Mouse (Mus musculus): Measurements from ENCODE around the gene Pip4k2a. TPM values are rescaled to one million over a fixed set of nuclear protein-coding genes. Genes with fewer than 3 reads are reported as not detected.

Pip4k2a gene
- total and polyA plus RNA-seq, 3 experiments = 33.9 to 102 (median 72.3) TPM

GRCm38 (mm10) chr2:18948741-18949140 is 49.2 kb downstream of the Pip4k2a start:
- Histone ChIP-seq H3K36me3 (replicated peaks) (peaks cover 22% of the 10 kb centered on the region), H3K27me3 (ENCODE audit: insufficient read depth, low read length) (no peaks in the 10 kb centered on the region), H3K4me3 (ENCODE audit: low read depth, low read length) (no peak overlapping the region), H3K4me1 (ENCODE audit: insufficient read depth, low read depth, low read length) (peaks cover 81% of the 10 kb centered on the region), H3K9me3 (replicated peaks) (no peaks in the 10 kb centered on the region)
- ATAC-seq (ENCODE audit: extremely low read depth, insufficient number of reproducible peaks, low FRiP score, poor library complexity, severe bottlenecking) (no peak), DNase-seq (ENCODE audit: low spot score) (no peak)
- TF ChIP-seq TAL1 (conservative IDR thresholded peaks at IDR 0.05; ENCODE audit: low read depth, low read length) (no peak), GATA2 (IDR thresholded peaks at IDR 0.05; ENCODE audit: borderline replicate concordance, low read depth, low read length) (no peak), GATA1 (IDR thresholded peaks at IDR 0.05; ENCODE audit: borderline replicate concordance, low read length) (no peak), POLR2AphosphoS5 (IDR thresholded peaks at IDR 0.05; ENCODE audit: insufficient replicate concordance, low read depth, low read length) (no peak), CTCF (IDR thresholded peaks at IDR 0.05; ENCODE audit: low read depth, low read length) (no peak)

DNA sequence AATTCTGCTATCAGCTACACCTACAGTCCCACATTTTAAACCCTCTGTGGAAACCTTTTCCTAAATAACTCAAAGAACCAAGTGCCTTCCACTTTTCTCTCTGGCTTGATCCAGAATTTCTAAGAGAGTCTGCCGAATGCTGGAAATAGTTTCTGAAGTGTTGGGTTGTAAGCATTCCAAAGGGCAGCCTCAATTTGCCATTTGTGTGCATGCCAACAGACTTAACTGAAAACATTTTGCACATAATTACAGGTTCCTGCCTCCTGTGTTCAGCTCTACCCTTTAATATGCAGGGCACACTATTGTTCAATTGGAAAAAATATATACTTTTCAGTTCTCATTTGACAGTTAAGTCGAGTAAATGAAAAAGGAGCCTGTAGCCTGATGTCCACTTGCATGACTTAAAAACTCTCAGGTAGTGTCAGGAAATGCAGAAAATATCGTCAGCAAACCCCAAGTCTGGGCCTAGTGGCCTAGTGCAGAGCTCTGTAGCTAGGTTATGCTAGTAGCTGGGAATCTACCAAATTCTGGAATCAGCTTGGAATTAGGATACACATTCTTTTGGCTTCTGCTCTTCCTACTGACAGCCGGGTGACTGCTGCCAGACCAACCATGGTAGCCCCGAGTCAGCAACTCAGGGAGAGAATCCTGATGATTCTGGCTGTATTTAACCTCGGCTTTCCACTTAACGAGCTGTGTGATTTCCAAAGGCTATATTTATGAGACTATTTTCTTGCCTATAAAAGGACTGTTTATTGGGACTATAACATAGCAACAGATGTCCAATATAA is 50.1 kb downstream of the Pip4k2a start:
- DNase-seq (ENCODE audit: low spot score) = no peak
- no peak overlapping the region for H3K4me3 ChIP-seq (ENCODE audit: low read depth, low read length)
- ATAC-seq (ENCODE audit: extremely low read depth, insufficient number of reproducible peaks, low FRiP score, poor library complexity, severe bottlenecking) = no peak
- peaks cover 81% of the 10 kb centered on the region for H3K4me1 ChIP-seq (ENCODE audit: insufficient read depth, low read depth, low read length)
- H3K9me3 ChIP-seq (replicated peaks) = no peaks in the 10 kb centered on the region
- H3K27me3 ChIP-seq (ENCODE audit: insufficient read depth, low read length) = no peaks in the 10 kb centered on the region
- TF ChIP-seq POLR2AphosphoS5 (IDR thresholded peaks at IDR 0.05; ENCODE audit: insufficient replicate concordance, low read depth, low read length) = no peak
- TF ChIP-seq GATA2 (IDR thresholded peaks at IDR 0.05; ENCODE audit: borderline replicate concordance, low read depth, low read length) = no peak
- no peak for TF ChIP-seq GATA1 (IDR thresholded peaks at IDR 0.05; ENCODE audit: borderline replicate concordance, low read length)
- no peak for TF ChIP-seq TAL1 (conservative IDR thresholded peaks at IDR 0.05; ENCODE audit: low read depth, low read length)
- TF ChIP-seq CTCF (IDR thresholded peaks at IDR 0.05; ENCODE audit: low read depth, low read length) = no peak
- H3K36me3 ChIP-seq (replicated peaks) = peaks cover 30% of the 10 kb centered on the region

DNA sequence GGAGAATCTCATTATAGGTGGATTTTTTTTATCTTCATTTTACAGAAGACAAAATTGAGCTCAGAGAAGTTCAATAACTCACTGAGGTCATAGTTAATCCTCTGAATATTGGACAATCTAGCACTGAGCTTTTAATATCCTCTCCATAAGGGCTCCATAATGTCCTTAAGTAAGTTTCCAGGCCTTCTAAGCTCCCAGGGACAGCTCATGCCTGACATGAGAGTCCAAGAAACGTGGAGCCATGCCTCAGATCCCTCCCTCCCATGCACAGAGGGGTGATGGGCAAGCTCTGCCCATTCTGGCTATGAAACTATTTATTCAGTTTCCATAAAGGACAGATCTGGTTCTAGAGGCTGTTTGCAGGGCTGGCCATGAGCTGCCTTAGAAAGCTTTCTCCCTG is 52.5 kb downstream of the Pip4k2a start:
- Histone ChIP-seq H3K4me1 (ENCODE audit: insufficient read depth, low read depth, low read length) (peaks cover 84% of the 10 kb centered on the region), H3K4me3 (ENCODE audit: low read depth, low read length) (no peak overlapping the region), H3K27me3 (ENCODE audit: insufficient read depth, low read length) (no peaks in the 10 kb centered on the region), H3K9me3 (replicated peaks) (no peaks in the 10 kb centered on the region), H3K36me3 (replicated peaks) (peaks cover 47% of the 10 kb centered on the region)
- TF ChIP-seq POLR2AphosphoS5 (IDR thresholded peaks at IDR 0.05; ENCODE audit: insufficient replicate concordance, low read depth, low read length) (no peak), TAL1 (conservative IDR thresholded peaks at IDR 0.05; ENCODE audit: low read depth, low read length) (no peak), GATA2 (IDR thresholded peaks at IDR 0.05; ENCODE audit: borderline replicate concordance, low read depth, low read length) (no peak), GATA1 (IDR thresholded peaks at IDR 0.05; ENCODE audit: borderline replicate concordance, low read length) (no peak), CTCF (IDR thresholded peaks at IDR 0.05; ENCODE audit: low read depth, low read length) (no peak)
- no peak for ATAC-seq (ENCODE audit: extremely low read depth, insufficient number of reproducible peaks, low FRiP score, poor library complexity, severe bottlenecking)
- DNase-seq (ENCODE audit: low spot score) = no peak

DNA sequence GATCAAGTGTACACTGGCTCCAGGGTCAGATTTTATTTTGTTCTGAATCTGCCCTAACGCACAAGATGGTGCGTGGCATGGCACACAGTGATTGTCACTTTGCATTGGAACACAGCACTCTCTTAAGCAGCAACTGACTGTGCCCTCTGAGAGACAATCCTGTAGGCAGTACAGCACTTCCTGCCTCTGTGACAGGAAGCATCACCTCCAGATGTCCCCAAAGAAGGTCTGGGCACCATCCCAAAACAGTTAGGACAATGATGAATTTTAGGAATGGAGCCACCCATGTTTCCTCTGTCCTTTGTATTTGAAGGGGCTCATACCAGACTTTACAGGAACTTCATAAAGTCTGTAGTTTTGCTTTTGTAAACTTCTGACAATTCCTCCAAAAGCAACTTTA is 54.0 kb downstream of the Pip4k2a start:
- ATAC-seq (ENCODE audit: extremely low read depth, insufficient number of reproducible peaks, low FRiP score, poor library complexity, severe bottlenecking) (no peak), DNase-seq (ENCODE audit: low spot score) (no peak)
- H3K27me3 ChIP-seq (ENCODE audit: insufficient read depth, low read length) = no peaks in the 10 kb centered on the region
- H3K9me3 ChIP-seq (replicated peaks) = no peaks in the 10 kb centered on the region
- TF ChIP-seq TAL1 (conservative IDR thresholded peaks at IDR 0.05; ENCODE audit: low read depth, low read length) = no peak
- no peak for TF ChIP-seq POLR2AphosphoS5 (IDR thresholded peaks at IDR 0.05; ENCODE audit: insufficient replicate concordance, low read depth, low read length)
- H3K36me3 ChIP-seq (replicated peaks) = peaks cover 45% of the 10 kb centered on the region
- no peak overlapping the region for H3K4me3 ChIP-seq (ENCODE audit: low read depth, low read length)
- peaks cover 85% of the 10 kb centered on the region for H3K4me1 ChIP-seq (ENCODE audit: insufficient read depth, low read depth, low read length)

- H3K4me1 ChIP-seq (ENCODE audit: insufficient read depth, low read depth, low read length) = peaks cover 85% of the 10 kb centered on the region
These were observed 54.6 kb downstream of the Pip4k2a start for GRCm38 (mm10) chr2:18943366-18943765.

DNA sequence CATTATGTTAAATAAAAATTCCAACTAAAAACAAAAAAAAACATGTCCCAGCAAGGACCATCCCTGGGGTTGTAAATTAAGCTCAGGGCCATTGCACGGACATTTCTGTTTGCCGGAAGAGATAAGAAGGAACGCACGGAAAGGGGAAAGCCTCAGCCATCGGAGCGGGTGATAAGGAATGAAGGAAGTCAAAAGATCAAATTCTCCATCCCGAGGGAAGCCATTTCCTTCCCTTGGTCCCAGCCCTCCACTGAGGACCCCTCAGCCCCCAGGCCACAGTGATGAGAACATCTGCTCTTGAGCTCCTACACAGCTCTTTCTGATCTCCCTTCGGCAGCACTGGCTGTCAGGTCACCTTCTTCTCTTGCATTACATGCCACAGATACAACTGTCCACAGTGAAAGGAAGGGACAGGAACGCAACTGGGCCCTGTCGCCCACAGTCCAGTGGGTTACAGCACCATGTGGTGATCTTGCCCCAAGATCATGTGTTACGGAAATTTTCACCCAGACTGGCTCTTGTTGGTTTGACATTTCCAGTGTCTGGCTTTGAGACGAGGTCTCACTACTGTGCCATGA is 57.1 kb downstream of the Pip4k2a start:
- ATAC-seq (ENCODE audit: extremely low read depth, insufficient number of reproducible peaks, low FRiP score, poor library complexity, severe bottlenecking) = no peak
- Histone ChIP-seq H3K36me3 (replicated peaks) (peaks cover 42% of the 10 kb centered on the region), H3K4me3 (ENCODE audit: low read depth, low read length) (peak overlapping the region; percentile 59; the same call in 1 of the 2 replicates), H3K27me3 (ENCODE audit: insufficient read depth, low read length) (no peaks in the 10 kb centered on the region), H3K4me1 (ENCODE audit: insufficient read depth, low read depth, low read length) (peaks cover 89% of the 10 kb centered on the region), H3K9me3 (replicated peaks) (no peaks in the 10 kb centered on the region)
- no peak for DNase-seq (ENCODE audit: low spot score)
- TF ChIP-seq GATA2 (IDR thresholded peaks at IDR 0.05; ENCODE audit: borderline replicate concordance, low read depth, low read length) (no peak), TAL1 (conservative IDR thresholded peaks at IDR 0.05; ENCODE audit: low read depth, low read length) (no peak), POLR2AphosphoS5 (IDR thresholded peaks at IDR 0.05; ENCODE audit: insufficient replicate concordance, low read depth, low read length) (no peak)

More at GRCm38 (mm10) chr2:18943366-18943765, 54.6 kb downstream of the Pip4k2a start:
- DNase-seq (ENCODE audit: low spot score) (no peak), ATAC-seq (ENCODE audit: extremely low read depth, insufficient number of reproducible peaks, low FRiP score, poor library complexity, severe bottlenecking) (no peak)
- TF ChIP-seq TAL1 (conservative IDR thresholded peaks at IDR 0.05; ENCODE audit: low read depth, low read length) (no peak), POLR2AphosphoS5 (IDR thresholded peaks at IDR 0.05; ENCODE audit: insufficient replicate concordance, low read depth, low read length) (no peak), GATA2 (IDR thresholded peaks at IDR 0.05; ENCODE audit: borderline replicate concordance, low read depth, low read length) (no peak), CTCF (IDR thresholded peaks at IDR 0.05; ENCODE audit: low read depth, low read length) (no peak), GATA1 (IDR thresholded peaks at IDR 0.05; ENCODE audit: borderline replicate concordance, low read length) (no peak)
- Histone ChIP-seq H3K9me3 (replicated peaks) (no peaks in the 10 kb centered on the region), H3K36me3 (replicated peaks) (peaks cover 42% of the 10 kb centered on the region), H3K27me3 (ENCODE audit: insufficient read depth, low read length) (no peaks in the 10 kb centered on the region), H3K4me3 (ENCODE audit: low read depth, low read length) (no peak overlapping the region; the same call in 1 of the 2 replicates)

Data from G1E (cell line).